Mouse (Mus musculus): ENCODE results near the gene Csnk1e. TPM values are rescaled to one million over a fixed set of nuclear protein-coding genes. Genes with fewer than 3 reads are reported as not detected.

The Csnk1e gene
- polyA plus RNA-seq, 1 experiment, result 0.17 TPM

DNA sequence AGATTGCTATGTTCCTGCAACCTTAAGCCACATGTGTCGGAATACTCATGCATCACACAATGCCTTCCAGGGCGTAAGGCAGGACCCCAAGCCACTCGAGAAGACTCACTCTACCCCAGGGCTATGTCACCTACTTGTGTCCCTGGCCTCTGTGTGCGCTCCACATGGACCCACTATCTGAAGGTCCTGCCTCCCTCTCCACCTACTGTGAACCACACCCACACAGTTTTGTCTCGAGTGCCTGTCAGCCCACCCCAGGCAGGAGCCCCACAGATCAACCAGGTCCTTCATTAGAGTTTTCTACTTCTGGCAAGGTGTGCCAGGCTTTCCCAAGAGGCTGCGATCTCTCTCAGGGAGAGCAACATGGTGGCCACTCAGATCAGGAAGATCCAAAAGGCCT lies 60.1 kb downstream of the Csnk1e start:
- H3K27me3 ChIP-seq (ENCODE audit: control insufficient read depth), result no peaks in the 10 kb centered on the region
- peaks cover 15% of the 10 kb centered on the region for H3K4me1 ChIP-seq (ENCODE audit: control insufficient read depth)
- no peaks in the 10 kb centered on the region for H3K36me3 ChIP-seq (ENCODE audit: control insufficient read depth)
- no peak overlapping the region for H3K4me3 ChIP-seq (replicated peaks)
- no peaks in the 10 kb centered on the region for H3K9me3 ChIP-seq (ENCODE audit: control insufficient read depth, low read length)
- no peak for TF ChIP-seq GATA1 (IDR thresholded peaks at IDR 0.05; ENCODE audit: low read length)
- TF ChIP-seq TAL1 (IDR thresholded peaks at IDR 0.05; ENCODE audit: low read length), result no peak

DNA sequence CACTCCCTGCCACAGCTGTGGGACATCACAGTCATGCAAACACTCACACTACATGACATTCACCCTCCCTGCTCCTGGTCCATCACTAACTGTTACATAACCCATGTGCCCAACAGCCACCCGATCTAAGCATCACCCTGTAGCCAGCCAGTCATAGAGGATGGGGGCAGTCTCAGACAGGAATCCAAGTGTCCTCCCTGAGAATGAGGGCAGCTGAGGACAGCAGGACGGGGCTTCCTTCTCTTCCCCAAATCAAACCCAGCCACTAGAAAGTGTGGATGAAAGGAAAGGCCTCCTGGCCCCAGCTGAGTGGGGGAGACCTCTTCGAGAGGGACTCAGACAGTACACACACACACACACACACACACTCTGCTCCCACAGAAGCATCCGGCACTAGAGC lies 60.5 kb downstream of the Csnk1e start:
- H3K9me3 ChIP-seq (ENCODE audit: control insufficient read depth, low read length), result no peaks in the 10 kb centered on the region
- H3K27me3 ChIP-seq (ENCODE audit: control insufficient read depth), result no peaks in the 10 kb centered on the region
- H3K4me1 ChIP-seq (ENCODE audit: control insufficient read depth), result peaks cover 16% of the 10 kb centered on the region
- no peaks in the 10 kb centered on the region for H3K36me3 ChIP-seq (ENCODE audit: control insufficient read depth)
- TF ChIP-seq TAL1 (IDR thresholded peaks at IDR 0.05; ENCODE audit: low read length) (no peak), GATA1 (IDR thresholded peaks at IDR 0.05; ENCODE audit: low read length) (no peak)
- no peak overlapping the region for H3K4me3 ChIP-seq (replicated peaks)

DNA sequence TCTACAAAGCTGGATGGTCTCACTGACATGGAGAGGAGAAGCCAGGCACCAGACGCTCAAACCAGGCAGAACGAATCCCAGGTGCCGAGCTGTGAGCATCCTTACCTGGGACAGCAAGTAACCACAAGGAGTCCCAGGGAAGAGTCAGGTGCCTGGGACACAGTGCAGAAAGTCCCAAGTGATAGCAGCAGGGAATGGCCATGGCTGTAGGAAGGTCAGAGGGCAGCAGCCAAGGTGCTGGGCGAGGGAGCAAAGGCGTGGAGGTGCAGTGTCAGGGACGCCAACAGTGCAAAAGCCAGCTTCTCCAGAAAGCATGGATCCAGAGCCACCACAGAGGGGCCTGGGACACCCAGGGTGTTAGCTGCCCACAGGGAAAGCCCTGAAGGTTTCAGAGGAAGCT lies 62.3 kb downstream of the Csnk1e start:
- Histone ChIP-seq H3K36me3 (ENCODE audit: control insufficient read depth) (no peaks in the 10 kb centered on the region), H3K27me3 (ENCODE audit: control insufficient read depth) (no peaks in the 10 kb centered on the region), H3K4me1 (ENCODE audit: control insufficient read depth) (peaks cover 16% of the 10 kb centered on the region), H3K4me3 (replicated peaks) (no peak overlapping the region), H3K9me3 (ENCODE audit: control insufficient read depth, low read length) (no peaks in the 10 kb centered on the region)
- no peak for TF ChIP-seq TAL1 (IDR thresholded peaks at IDR 0.05; ENCODE audit: low read length)

DNA sequence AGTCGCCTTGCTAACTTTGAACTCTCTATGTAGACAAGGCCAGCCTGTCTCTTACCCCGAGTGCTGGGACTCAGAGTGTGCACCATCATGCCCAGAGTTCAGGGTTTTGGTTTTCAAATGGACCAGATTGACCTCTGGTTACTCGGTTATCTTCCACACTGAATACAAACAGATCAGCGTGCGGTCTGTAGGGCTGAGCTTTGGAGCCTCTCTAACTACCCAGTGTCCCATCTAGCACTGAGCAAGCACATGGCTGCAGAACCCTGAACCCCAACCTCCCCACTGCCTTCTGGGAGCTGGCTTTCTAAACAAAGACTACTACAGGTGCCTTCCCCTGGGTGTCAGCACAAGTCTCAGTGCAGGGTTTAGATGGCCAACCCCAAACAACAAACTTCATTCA lies 62.8 kb downstream of the Csnk1e start:
- no peak for TF ChIP-seq GATA1 (IDR thresholded peaks at IDR 0.05; ENCODE audit: low read length)
- TF ChIP-seq TAL1 (IDR thresholded peaks at IDR 0.05; ENCODE audit: low read length), result no peak
- no peaks in the 10 kb centered on the region for H3K27me3 ChIP-seq (ENCODE audit: control insufficient read depth)
- no peaks in the 10 kb centered on the region for H3K36me3 ChIP-seq (ENCODE audit: control insufficient read depth)
- no peak overlapping the region for H3K4me3 ChIP-seq (replicated peaks)
- H3K4me1 ChIP-seq (ENCODE audit: control insufficient read depth), result peaks cover 16% of the 10 kb centered on the region
- no peaks in the 10 kb centered on the region for H3K9me3 ChIP-seq (ENCODE audit: control insufficient read depth, low read length)

DNA sequence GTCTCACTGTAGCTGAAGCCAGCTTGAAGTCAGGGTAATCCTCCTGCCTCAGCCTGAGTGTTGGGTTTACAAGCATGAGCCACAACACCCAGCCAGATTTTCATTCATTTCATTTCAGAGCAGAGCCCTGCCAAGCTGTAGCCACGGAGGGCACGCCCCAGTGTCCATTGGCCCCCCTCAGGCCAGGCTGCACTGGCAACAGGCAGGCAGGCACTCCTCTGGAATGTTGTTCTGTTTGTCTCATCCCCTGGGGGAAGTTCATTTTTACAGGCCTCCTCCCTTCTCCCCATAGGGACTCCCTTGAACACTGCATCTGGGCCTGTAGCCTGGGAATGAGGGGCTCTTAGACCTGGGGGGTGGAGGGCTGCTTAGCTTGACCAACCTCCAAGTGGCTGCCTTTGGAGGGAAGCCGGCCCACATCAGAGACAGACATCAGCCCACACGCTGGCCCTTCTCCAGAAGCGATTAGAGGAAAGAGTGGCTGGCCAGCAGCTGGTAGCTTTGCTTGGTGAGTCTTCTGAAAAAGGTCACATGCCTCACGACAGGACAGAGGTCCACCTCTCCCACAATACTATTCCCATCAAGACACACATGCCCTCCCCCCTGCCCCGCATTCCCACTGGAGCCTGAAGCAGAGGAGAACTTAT lies 63.8 kb downstream of the Csnk1e start:
- Histone ChIP-seq H3K4me3 (replicated peaks) (no peak overlapping the region), H3K36me3 (ENCODE audit: control insufficient read depth) (no peaks in the 10 kb centered on the region), H3K9me3 (ENCODE audit: control insufficient read depth, low read length) (no peaks in the 10 kb centered on the region), H3K27me3 (ENCODE audit: control insufficient read depth) (no peaks in the 10 kb centered on the region), H3K4me1 (ENCODE audit: control insufficient read depth) (peaks cover 13% of the 10 kb centered on the region)
- TF ChIP-seq GATA1 (IDR thresholded peaks at IDR 0.05; ENCODE audit: low read length) (no peak), TAL1 (IDR thresholded peaks at IDR 0.05; ENCODE audit: low read length) (no peak)

DNA sequence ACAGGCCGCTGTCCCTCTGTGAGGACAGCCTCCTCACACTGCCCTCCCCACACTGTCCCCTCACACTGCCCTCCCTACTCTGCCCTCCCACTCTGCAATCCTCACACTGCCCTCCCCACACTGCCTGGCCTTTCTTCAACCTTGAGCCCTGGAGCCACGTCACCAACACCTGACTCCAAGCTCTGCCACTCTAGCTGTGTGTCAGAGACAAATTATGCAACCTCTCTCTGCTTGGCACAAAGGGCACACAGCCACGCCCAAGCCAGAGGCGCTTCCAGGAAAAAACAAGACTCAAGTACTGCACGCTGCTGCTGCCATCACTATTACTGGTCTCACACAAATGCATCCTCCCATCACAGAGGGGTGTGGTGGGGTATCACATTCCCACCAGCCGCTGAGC lies 64.9 kb downstream of the Csnk1e start:
- Histone ChIP-seq H3K4me1 (ENCODE audit: control insufficient read depth) (peaks cover 10% of the 10 kb centered on the region), H3K27me3 (ENCODE audit: control insufficient read depth) (no peaks in the 10 kb centered on the region), H3K9me3 (ENCODE audit: control insufficient read depth, low read length) (no peaks in the 10 kb centered on the region), H3K4me3 (replicated peaks) (no peak overlapping the region), H3K36me3 (ENCODE audit: control insufficient read depth) (no peaks in the 10 kb centered on the region)
- no peak for TF ChIP-seq TAL1 (IDR thresholded peaks at IDR 0.05; ENCODE audit: low read length)
- no peak for TF ChIP-seq GATA1 (IDR thresholded peaks at IDR 0.05; ENCODE audit: low read length)

DNA sequence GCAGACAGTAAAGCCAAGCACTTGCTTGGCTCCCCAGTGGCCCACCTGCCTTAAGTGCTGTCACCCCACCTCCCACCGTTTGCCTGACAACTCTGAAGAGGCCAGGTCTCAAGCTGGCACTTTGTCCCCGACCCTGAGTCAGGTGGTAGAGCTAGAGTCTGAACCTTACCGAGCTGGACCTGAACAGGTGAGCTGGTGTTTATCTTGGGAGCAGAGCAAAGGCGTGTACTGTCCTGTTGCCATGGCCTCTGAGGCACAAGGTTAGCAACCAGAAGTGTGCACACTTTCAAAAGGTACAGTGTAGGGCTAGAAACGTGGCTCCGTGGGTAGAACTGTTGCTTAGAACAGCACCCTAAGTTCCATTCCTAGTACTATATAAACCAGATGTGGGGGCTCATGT lies 67.2 kb downstream of the Csnk1e start:
- no peaks in the 10 kb centered on the region for H3K36me3 ChIP-seq (ENCODE audit: control insufficient read depth)
- no peak for TF ChIP-seq TAL1 (IDR thresholded peaks at IDR 0.05; ENCODE audit: low read length)
- TF ChIP-seq GATA1 (IDR thresholded peaks at IDR 0.05; ENCODE audit: low read length), result no peak
- no peaks in the 10 kb centered on the region for H3K27me3 ChIP-seq (ENCODE audit: control insufficient read depth)
- no peak overlapping the region for H3K4me3 ChIP-seq (replicated peaks)
- H3K4me1 ChIP-seq (ENCODE audit: control insufficient read depth), result peaks cover 5% of the 10 kb centered on the region
- H3K9me3 ChIP-seq (ENCODE audit: control insufficient read depth, low read length), result no peaks in the 10 kb centered on the region

DNA sequence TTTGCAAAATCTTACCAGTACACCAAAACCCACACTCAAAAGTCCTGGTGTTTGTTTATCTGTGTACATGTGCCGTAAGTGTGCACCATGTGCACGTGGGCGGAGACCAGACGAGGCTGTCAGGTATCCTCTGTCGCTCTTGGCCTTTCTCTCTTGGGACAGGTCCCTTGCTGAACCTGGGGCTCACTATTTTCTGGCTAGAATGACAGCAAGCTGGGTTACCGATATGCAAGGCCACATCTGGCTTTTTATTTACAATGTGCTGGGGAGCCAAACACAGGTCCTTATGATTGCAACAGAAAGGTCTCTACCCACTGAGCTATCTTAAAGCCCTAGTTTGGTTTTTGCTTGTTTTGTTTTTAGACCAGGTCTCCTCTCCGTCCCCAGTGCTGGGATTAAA lies 67.8 kb downstream of the Csnk1e start:
- no peak for TF ChIP-seq GATA1 (IDR thresholded peaks at IDR 0.05; ENCODE audit: low read length)
- TF ChIP-seq TAL1 (IDR thresholded peaks at IDR 0.05; ENCODE audit: low read length), result no peak
- H3K4me3 ChIP-seq (replicated peaks), result no peak overlapping the region

DNA sequence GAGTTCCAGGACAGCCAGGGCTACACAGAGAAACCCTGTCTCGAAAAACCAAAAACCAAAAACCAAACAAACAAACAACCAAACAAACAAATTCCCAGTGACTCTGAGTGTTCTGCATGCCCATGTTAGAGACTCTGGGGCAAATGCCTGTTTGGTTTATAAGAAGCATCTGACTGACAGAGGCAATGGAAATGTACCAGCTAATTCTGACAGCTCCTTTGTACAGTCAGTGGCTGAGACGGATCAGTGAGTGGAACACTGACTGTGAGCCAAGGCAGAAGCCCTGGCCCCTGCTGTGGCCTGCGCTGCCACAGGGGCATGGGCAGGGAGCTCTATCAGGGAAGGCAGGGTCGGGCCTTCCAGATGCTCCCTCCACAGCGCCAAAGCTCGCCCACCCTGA lies 68.3 kb downstream of the Csnk1e start:
- no peaks in the 10 kb centered on the region for H3K36me3 ChIP-seq (ENCODE audit: control insufficient read depth)
- no peak overlapping the region for H3K4me3 ChIP-seq (replicated peaks)
- H3K4me1 ChIP-seq (ENCODE audit: control insufficient read depth), result peaks cover 5% of the 10 kb centered on the region
- TF ChIP-seq TAL1 (IDR thresholded peaks at IDR 0.05; ENCODE audit: low read length) (no peak), GATA1 (IDR thresholded peaks at IDR 0.05; ENCODE audit: low read length) (no peak)
- H3K9me3 ChIP-seq (ENCODE audit: control insufficient read depth, low read length), result no peaks in the 10 kb centered on the region
- H3K27me3 ChIP-seq (ENCODE audit: control insufficient read depth), result no peaks in the 10 kb centered on the region

More for the DNA sequence above, 67.8 kb downstream of the Csnk1e start:
- peaks cover 5% of the 10 kb centered on the region for H3K4me1 ChIP-seq (ENCODE audit: control insufficient read depth)
- no peaks in the 10 kb centered on the region for H3K27me3 ChIP-seq (ENCODE audit: control insufficient read depth)
- no peaks in the 10 kb centered on the region for H3K36me3 ChIP-seq (ENCODE audit: control insufficient read depth)
- H3K9me3 ChIP-seq (ENCODE audit: control insufficient read depth, low read length), result no peaks in the 10 kb centered on the region

DNA sequence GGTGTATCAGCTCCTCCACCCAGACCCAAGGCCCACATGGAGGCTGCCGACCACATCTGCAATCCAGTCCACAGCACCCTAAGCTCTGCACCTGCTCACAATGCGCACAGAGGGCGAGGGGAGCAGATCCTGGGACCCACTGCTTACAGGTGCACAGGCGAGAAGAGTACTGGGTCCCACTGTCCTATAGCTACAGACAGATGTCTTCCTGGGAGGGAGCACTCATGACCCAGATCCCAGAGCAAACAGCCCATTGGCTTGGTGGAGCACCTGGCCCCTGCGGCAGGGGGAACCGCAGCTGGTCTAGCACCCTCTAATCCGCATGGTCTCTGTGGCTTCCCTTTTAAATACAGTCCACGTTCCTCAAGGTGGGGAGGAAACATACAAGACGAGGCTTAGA lies 73.7 kb downstream of the Csnk1e start:
- H3K9me3 ChIP-seq (ENCODE audit: control insufficient read depth, low read length), result no peaks in the 10 kb centered on the region
- no peak overlapping the region for H3K4me3 ChIP-seq (replicated peaks)
- peaks cover 10% of the 10 kb centered on the region for H3K36me3 ChIP-seq (ENCODE audit: control insufficient read depth)
- no peaks in the 10 kb centered on the region for H3K27me3 ChIP-seq (ENCODE audit: control insufficient read depth)
- H3K4me1 ChIP-seq (ENCODE audit: control insufficient read depth), result no peaks in the 10 kb centered on the region
- TF ChIP-seq GATA1 (IDR thresholded peaks at IDR 0.05; ENCODE audit: low read length), result no peak

All from erythroblast, embryonic 14.5 days (primary cell).